Mouse (Mus musculus): ENCODE results near the gene Tmprss13.

Tmprss13 gene

GRCm38 (mm10) chr9:45318855-45319254 lies at the start of gene Tmprss13:
Gene Tmprss13, plus strand, starts transcription at chr9:45319100.
- no peak for DNase-seq (ENCODE audit: low spot score in 2 of 2)

GRCm38 (mm10) chr9:45272213-45272612 lies 46.7 kb upstream of the Tmprss13 start:
- peak in 1 of 2 experiments; percentile 39 for DNase-seq (ENCODE audit: low spot score in 2 of 2)

DNA sequence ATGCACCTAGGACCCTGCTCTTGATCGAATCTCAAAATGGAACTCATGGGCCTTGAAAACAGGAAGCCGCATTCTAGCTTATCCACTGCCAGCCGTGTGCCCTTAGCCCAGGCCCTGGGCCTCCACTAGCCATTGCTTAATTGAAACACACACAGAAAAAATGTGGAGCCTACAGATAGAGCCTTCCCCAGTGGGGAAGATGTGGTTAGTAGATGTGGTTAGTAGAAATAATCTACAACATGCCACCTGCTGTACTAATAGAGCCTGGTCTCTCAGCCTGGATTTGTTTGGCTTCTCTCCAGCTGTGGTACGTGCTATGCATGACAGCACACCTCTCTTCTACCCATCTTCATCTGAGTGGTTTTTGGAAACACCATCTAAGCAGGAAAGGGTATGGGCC lies 44.7 kb upstream of the Tmprss13 start:
- DNase-seq (ENCODE audit: low spot score in 2 of 2): no peak

DNA sequence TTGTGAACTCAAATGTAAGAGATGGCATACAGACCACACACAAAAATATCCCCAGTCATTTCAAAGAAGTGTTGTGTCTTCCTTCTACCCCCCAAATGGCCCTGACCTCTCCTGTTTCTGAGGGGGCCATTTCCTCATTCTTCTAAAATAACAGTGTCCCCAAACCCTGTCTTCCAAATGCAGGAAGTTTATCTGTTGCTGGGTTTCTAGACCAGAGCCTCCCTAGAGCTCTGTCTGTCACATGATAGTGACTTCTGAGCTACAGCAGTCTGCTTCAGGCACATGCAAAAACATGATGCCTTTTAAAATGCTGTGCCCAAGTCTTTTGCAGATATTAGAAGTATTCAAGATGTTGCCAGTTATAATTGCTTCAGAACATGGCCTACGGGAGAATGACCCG lies 44.3 kb upstream of the Tmprss13 start:
- DNase-seq (ENCODE audit: low spot score in 2 of 2): no peak

DNA sequence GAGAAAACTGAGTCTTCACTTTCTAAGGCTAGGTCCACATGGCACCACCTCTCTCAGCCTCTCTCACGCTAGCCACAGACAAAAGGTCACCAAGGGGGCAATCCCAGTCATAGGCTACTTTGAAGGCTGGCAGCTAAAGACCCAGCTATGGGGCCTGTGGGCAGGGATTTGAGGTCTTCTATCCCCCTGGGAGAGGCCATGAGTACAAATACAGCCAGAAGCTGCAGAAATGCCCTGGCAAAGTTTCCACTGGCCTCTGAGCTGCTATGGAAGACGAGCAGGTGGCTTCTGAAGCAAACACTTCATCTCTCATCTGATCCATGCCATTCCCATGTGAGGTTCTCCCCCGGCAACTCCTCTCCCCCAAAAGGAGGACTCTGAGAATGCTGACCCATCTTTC lies 38.8 kb upstream of the Tmprss13 start:
- no peak for DNase-seq (ENCODE audit: low spot score in 2 of 2)

- no peak for DNase-seq (ENCODE audit: low spot score in 2 of 2)
Observed at GRCm38 (mm10) chr9:45280891-45281290, 38.0 kb upstream of the Tmprss13 start.

GRCm38 (mm10) chr9:45282466-45282865 lies 36.4 kb upstream of the Tmprss13 start:
- DNase-seq (ENCODE audit: low spot score in 2 of 2): no peak

DNA sequence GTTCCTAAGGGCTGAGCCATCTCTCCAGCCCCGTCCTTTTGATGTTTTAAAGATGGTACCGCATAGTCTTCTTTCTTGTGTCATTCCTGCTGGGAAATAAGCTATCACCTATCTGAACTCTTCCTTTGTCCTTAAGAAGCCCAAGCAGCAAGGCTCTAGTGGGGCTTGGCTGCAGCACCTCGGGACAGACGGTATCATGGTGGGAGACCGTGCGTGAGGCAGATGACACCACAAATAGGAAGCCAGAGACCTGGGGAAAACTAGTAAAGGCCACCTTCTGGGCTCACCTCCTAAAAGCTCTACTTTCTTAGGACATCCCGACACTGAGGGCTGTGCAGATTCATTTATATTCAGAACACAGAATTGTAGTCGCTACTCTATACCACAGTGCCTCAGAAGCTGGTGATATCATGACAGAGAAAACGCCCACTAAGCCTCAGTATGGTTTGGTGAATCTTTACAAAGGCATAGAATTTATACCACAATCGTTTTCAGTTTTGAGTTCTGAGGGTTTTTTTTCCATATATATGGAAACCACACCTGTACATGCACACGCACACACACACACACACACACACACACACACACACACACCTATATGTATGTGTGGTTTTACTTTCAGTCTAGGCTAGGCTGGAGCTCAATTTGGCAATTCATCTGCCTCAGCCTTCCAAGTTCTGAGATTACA lies 27.3 kb upstream of the Tmprss13 start:
- no peak for DNase-seq (ENCODE audit: low spot score in 2 of 2)

- no peak for DNase-seq (ENCODE audit: low spot score in 2 of 2)
Observed at GRCm38 (mm10) chr9:45294210-45295011, 24.5 kb upstream of the Tmprss13 start.

DNA sequence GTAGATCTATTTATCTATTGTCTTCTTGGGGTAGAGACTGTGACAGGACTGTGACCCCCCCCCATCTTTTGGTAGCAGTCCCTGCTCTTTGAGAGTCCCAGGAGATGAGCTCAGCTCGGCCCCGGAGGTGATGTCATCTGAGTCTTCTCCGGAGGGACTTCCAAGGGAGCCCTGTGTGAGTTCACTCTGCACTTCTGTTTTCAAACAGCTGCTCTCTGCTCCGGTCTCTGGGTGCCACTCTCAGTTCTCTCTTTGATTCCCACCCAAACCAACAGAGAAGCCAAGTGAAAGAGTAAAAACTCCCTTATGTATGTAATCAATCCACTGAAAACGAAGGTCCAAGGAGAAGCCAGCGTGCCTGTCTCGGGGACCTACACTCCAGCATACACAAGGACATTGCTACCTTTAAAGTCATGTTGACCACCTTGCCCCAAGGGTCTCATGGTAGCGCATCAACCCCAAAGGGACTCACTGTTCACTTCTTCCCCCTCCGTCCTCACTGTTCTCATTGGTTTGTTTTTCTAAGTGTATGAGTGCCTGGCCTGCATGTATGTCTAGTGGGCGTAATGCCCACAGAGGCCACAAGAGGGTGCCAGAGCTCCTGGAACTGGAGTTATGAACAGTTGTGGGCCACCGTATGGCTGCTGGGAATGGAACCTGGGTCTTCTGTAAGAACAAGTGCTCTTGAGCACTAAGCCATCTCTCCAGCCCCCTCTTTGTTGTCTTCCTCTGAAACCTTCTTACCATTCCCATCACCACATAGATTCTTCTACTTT lies 19.5 kb upstream of the Tmprss13 start:
- DNase-seq (ENCODE audit: low spot score in 2 of 2): peak; percentile 61 to 83

- DNase-seq (ENCODE audit: low spot score in 2 of 2): peak; percentile 85 to 95
Observed at GRCm38 (mm10) chr9:45300422-45301104, 18.3 kb upstream of the Tmprss13 start.

- no peak for DNase-seq (ENCODE audit: low spot score in 2 of 2)
Observed at GRCm38 (mm10) chr9:45301771-45302170, 17.1 kb upstream of the Tmprss13 start.

DNA sequence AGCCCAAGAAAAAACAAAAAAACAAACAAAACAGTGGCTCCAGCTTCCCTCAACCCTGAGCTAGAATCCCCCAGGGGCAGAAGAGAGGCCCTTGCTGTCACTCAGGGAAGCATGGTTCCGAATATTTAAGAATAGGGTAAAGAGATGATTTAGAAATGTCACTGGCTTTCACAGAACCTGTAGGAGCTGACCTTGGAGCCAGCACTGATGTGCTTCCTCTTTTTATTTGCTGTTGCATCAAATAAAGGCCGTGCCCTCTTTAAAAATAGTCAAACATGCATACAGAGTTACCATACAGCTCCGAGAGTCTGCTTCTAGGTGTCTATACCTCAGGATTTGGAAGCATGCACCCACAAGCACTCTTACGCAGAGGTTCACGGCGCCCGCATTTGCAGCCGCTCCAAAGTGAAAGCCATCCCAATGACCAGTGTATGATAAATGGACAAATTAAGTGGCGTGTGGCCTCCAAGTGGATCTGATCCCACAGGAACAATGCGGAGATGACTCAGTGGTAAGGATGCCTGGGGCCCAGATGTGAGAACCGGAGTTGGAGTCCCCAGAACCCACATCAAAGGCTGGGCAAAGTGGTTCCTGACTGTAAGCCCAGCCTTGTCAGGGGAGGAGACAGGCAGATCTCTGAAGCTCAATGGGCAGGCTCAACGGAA lies 12.0 kb upstream of the Tmprss13 start:
- DNase-seq (ENCODE audit: low spot score in 2 of 2): no peak

- no peak for DNase-seq (ENCODE audit: low spot score in 2 of 2)
Observed at GRCm38 (mm10) chr9:45308521-45308920, 10.4 kb upstream of the Tmprss13 start.

DNA sequence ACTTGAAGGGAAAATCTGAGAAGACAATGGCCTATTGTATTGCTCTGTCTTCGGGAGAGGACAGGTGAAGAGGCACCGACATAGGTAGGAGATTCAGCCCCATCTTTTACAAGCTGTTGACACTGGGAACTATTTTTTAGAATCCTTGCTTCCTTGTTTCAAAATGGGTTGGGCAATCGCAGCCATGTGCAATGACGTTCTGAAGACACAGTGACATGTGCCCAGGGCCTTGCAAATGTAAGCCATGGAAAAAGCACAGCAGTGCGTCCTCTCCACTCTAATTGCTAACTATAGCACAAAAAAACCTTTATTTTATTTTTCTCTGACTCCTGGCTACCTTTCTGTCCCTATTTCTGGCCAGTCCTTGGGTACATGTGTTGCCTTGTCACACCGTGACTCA lies 7.0 kb upstream of the Tmprss13 start:
- no peak for DNase-seq (ENCODE audit: low spot score in 2 of 2)

DNA sequence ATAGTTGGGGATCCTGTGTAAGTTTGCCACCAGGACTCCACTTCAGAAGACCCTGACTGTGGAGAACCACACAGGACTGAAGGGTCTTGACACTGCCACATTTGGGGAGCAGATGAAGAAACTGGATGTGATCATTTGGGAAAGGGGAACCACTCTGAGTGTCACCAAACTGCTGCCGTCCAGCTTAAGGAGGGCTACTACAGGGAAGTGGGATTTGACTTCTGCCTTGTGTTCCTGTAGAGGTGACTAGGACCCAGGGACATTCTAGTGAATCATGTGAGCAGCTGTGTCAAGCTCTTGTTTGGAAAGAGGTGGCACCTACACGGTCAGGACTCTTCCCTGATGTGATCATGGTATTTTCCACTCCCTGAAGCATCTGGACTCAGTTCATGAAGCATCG lies 5.0 kb upstream of the Tmprss13 start:
- DNase-seq (ENCODE audit: low spot score in 2 of 2): no peak

- DNase-seq (ENCODE audit: low spot score in 2 of 2): no peak
Observed at GRCm38 (mm10) chr9:45317635-45318034, 1.3 kb upstream of the Tmprss13 start.

- DNase-seq (ENCODE audit: low spot score in 2 of 2): no peak
Observed at GRCm38 (mm10) chr9:45321465-45321864, 2.6 kb downstream of the Tmprss13 start.

- DNase-seq (ENCODE audit: low spot score in 2 of 2): no peak
Observed at GRCm38 (mm10) chr9:45321946-45322430, 3.1 kb downstream of the Tmprss13 start.

DNA sequence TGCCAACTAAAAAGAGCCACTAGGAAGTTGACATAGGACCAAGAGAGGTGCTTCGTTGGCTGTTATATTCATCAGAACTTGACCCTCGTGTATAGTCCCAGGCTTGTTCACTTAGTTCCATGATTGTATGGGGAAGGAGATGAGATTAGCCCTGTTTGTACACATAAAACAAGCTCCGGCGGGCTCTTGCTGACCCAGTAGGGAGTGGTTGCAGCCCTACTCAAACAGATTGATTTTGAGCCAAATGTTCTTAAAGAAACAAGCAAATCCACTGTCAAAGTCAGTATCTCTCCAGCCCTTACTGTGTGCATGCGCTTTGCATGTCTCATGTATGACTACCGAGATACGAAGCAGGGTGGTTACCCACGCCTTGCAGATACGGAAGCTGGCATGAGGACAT lies 7.5 kb downstream of the Tmprss13 start:
- DNase-seq (ENCODE audit: low spot score in 2 of 2): no peak

GRCm38 (mm10) chr9:45328263-45328662 lies 9.4 kb downstream of the Tmprss13 start:
- no peak for DNase-seq (ENCODE audit: low spot score in 2 of 2)
